Mouse (Mus musculus): ENCODE measurements around the gene Ubac2. TPM values are rescaled to one million over a fixed set of nuclear protein-coding genes. Genes with fewer than 3 reads are reported as not detected.

Ubac2 gene
- polyA plus RNA-seq, 1 experiment from 2014 or later, result 43.2 TPM

GRCm38 (mm10) chr14:121884150-121884797 lies 5.9 kb downstream of the Ubac2 start:
- Histone ChIP-seq H3K4me3 (ENCODE audit: low read depth, low read length) (no peak overlapping the region), H3K27me3 (replicated peaks; ENCODE audit: insufficient read depth, low read length) (no peaks in the 10 kb centered on the region), H3K27ac (ENCODE audit: low read length) (no peak overlapping the region), H3K36me3 (ENCODE audit: insufficient read depth, low read length) (peaks cover 4% of the 10 kb centered on the region; the same call in 1 of the 2 replicates), H3K4me2 (replicated peaks; ENCODE audit: low read depth, low read length) (no peak overlapping the region), H3K9ac (replicated peaks; ENCODE audit: low read depth) (no peak overlapping the region), H3K4me1 (ENCODE audit: insufficient read depth, low read depth, low read length) (no peaks in the 10 kb centered on the region), H3K9me3 (ENCODE audit: low read length) (no peaks in the 10 kb centered on the region)
- DNase-seq (ENCODE audit: low spot score), result no peak
- WGBS, result 44% methylated on average over 6 of the region's 6 CpGs
- peak; percentile 16; the same call in 1 of the 2 replicates for ATAC-seq
- no peak for TF ChIP-seq CTCF (IDR thresholded peaks at IDR 0.05)
- no peak for TF ChIP-seq EP300 (IDR thresholded peaks at IDR 0.05)

- DNase-seq (ENCODE audit: low spot score) (no peak), ATAC-seq (no peak)
- Histone ChIP-seq H3K9ac (replicated peaks; ENCODE audit: low read depth) (no peak overlapping the region), H3K36me3 (ENCODE audit: insufficient read depth, low read length) (no peaks in the 10 kb centered on the region), H3K4me2 (replicated peaks; ENCODE audit: low read depth, low read length) (no peak overlapping the region), H3K9me3 (ENCODE audit: low read length) (no peaks in the 10 kb centered on the region), H3K27ac (ENCODE audit: low read length) (peak overlapping the region; percentile 6; the same call in 1 of the 2 replicates), H3K4me3 (ENCODE audit: low read depth, low read length) (no peak overlapping the region), H3K4me1 (ENCODE audit: insufficient read depth, low read depth, low read length) (no peaks in the 10 kb centered on the region), H3K27me3 (replicated peaks; ENCODE audit: insufficient read depth, low read length) (no peaks in the 10 kb centered on the region)
- TF ChIP-seq CTCF (IDR thresholded peaks at IDR 0.05), result no peak
- no peak for TF ChIP-seq EP300 (IDR thresholded peaks at IDR 0.05)
- 67% methylated on average over 6 of the region's 6 CpGs for WGBS
Measured at GRCm38 (mm10) chr14:121893747-121894146, 15.3 kb downstream of the Ubac2 start.

- WGBS, result 56% methylated on average over 5 of the region's 5 CpGs
- no peaks in the 10 kb centered on the region; the same call in 1 of the 2 replicates for H3K4me1 ChIP-seq (ENCODE audit: insufficient read depth, low read depth, low read length)
- TF ChIP-seq EP300 (IDR thresholded peaks at IDR 0.05) (no peak), CTCF (IDR thresholded peaks at IDR 0.05) (no peak)
- H3K4me3 ChIP-seq (ENCODE audit: low read depth, low read length), result no peak overlapping the region
- no peaks in the 10 kb centered on the region for H3K27me3 ChIP-seq (replicated peaks; ENCODE audit: insufficient read depth, low read length)
- no peak overlapping the region for H3K4me2 ChIP-seq (replicated peaks; ENCODE audit: low read depth, low read length)
- ATAC-seq, result peak; percentile 19
- H3K9me3 ChIP-seq (ENCODE audit: low read length), result no peaks in the 10 kb centered on the region
- H3K27ac ChIP-seq (ENCODE audit: low read length), result no peak overlapping the region
- no peak overlapping the region for H3K9ac ChIP-seq (replicated peaks; ENCODE audit: low read depth)
- no peak for DNase-seq (ENCODE audit: low spot score)
- no peaks in the 10 kb centered on the region for H3K36me3 ChIP-seq (ENCODE audit: insufficient read depth, low read length)
Measured at GRCm38 (mm10) chr14:121894511-121895135, 16.2 kb downstream of the Ubac2 start.

- ATAC-seq (no peak), DNase-seq (ENCODE audit: low spot score) (no peak)
- Histone ChIP-seq H3K4me2 (replicated peaks; ENCODE audit: low read depth, low read length) (no peak overlapping the region), H3K4me1 (ENCODE audit: insufficient read depth, low read depth, low read length) (no peaks in the 10 kb centered on the region; the same call in 1 of the 2 replicates), H3K4me3 (ENCODE audit: low read depth, low read length) (no peak overlapping the region), H3K9me3 (ENCODE audit: low read length) (no peaks in the 10 kb centered on the region), H3K36me3 (ENCODE audit: insufficient read depth, low read length) (no peaks in the 10 kb centered on the region), H3K27ac (ENCODE audit: low read length) (no peak overlapping the region), H3K9ac (replicated peaks; ENCODE audit: low read depth) (no peak overlapping the region), H3K27me3 (replicated peaks; ENCODE audit: insufficient read depth, low read length) (no peaks in the 10 kb centered on the region)
- TF ChIP-seq EP300 (IDR thresholded peaks at IDR 0.05) (no peak), CTCF (IDR thresholded peaks at IDR 0.05) (no peak)
- WGBS, result 95% methylated on average over 4 of the region's 4 CpGs
Measured at GRCm38 (mm10) chr14:121895316-121895715, 16.9 kb downstream of the Ubac2 start.

- H3K4me1 ChIP-seq (ENCODE audit: insufficient read depth, low read depth, low read length), result no peaks in the 10 kb centered on the region; the same call in 1 of the 2 replicates
- 39% methylated on average over 6 of the region's 6 CpGs for WGBS
- H3K36me3 ChIP-seq (ENCODE audit: insufficient read depth, low read length), result no peaks in the 10 kb centered on the region
- ATAC-seq (no peak), DNase-seq (ENCODE audit: low spot score) (no peak)
- no peak overlapping the region for H3K4me2 ChIP-seq (replicated peaks; ENCODE audit: low read depth, low read length)
- no peak overlapping the region for H3K9ac ChIP-seq (replicated peaks; ENCODE audit: low read depth)
- no peaks in the 10 kb centered on the region for H3K27me3 ChIP-seq (replicated peaks; ENCODE audit: insufficient read depth, low read length)
- no peak for TF ChIP-seq CTCF (IDR thresholded peaks at IDR 0.05)
- no peak overlapping the region for H3K27ac ChIP-seq (ENCODE audit: low read length)
- H3K9me3 ChIP-seq (ENCODE audit: low read length), result no peaks in the 10 kb centered on the region
- no peak overlapping the region for H3K4me3 ChIP-seq (ENCODE audit: low read depth, low read length)
Measured at GRCm38 (mm10) chr14:121896126-121897090, 18.0 kb downstream of the Ubac2 start.

GRCm38 (mm10) chr14:121897773-121898172 lies 19.4 kb downstream of the Ubac2 start:
- WGBS, result 80% methylated on average over 2 of the region's 2 CpGs
- ATAC-seq, result no peak

More at GRCm38 (mm10) chr14:121897773-121898172, 19.4 kb downstream of the Ubac2 start:
- Histone ChIP-seq H3K9ac (replicated peaks; ENCODE audit: low read depth) (no peak overlapping the region), H3K4me2 (replicated peaks; ENCODE audit: low read depth, low read length) (no peak overlapping the region), H3K4me1 (ENCODE audit: insufficient read depth, low read depth, low read length) (no peaks in the 10 kb centered on the region; the same call in 1 of the 2 replicates), H3K27ac (ENCODE audit: low read length) (no peak overlapping the region), H3K4me3 (ENCODE audit: low read depth, low read length) (no peak overlapping the region), H3K9me3 (ENCODE audit: low read length) (no peaks in the 10 kb centered on the region), H3K27me3 (replicated peaks; ENCODE audit: insufficient read depth, low read length) (no peaks in the 10 kb centered on the region), H3K36me3 (ENCODE audit: insufficient read depth, low read length) (no peaks in the 10 kb centered on the region)
- DNase-seq (ENCODE audit: low spot score), result no peak
- TF ChIP-seq CTCF (IDR thresholded peaks at IDR 0.05), result no peak
- no peak for TF ChIP-seq EP300 (IDR thresholded peaks at IDR 0.05)

Data from lung, postnatal 0 days (tissue).